Mouse (Mus musculus) lung, embryonic 14.5 days (tissue): ENCODE measurements at regions not wholly inside any gene's neighbourhood (a gene's known extent, or its start where the extent isn't known, plus 50 kb on each side); places are given as distances from the start of the nearest gene placed in this dataset.

Experiments
- ATAC-seq: fragments of 200-750 bp; cut with Nextera tagmentation; 2 replicates; pipeline ENCODE4 v1.8.0; 2017; ENCODE audit warnings: mild to moderate bottlenecking, moderate TSS enrichment, moderate library complexity; ENCODE audit not compliant: insufficient read depth
- DNase-seq: peaks from one replicate; pipeline ENCODE4 v3.0.0-alpha.2; 2015
- H3K27ac ChIP-seq: fragments of 300-500 bp; sonication (generic); 2 replicates; pipeline ENCODE4 v1.5.1; 2014; ENCODE audit warnings: low read depth, mild to moderate bottlenecking, moderate library complexity
- H3K27me3 ChIP-seq: fragments of 300-500 bp; sonication (generic); 2 replicates; pipeline ENCODE4 v1.6.1; 2014; ENCODE audit warnings: low read length, control low read depth; ENCODE audit not compliant: insufficient read depth
- H3K36me3 ChIP-seq: fragments of 300-500 bp; sonication (generic); 2 replicates; pipeline ENCODE4 v1.6.1; 2014; ENCODE audit warnings: control low read depth; ENCODE audit not compliant: insufficient read depth
- H3K4me1 ChIP-seq: fragments of 300-500 bp; sonication (generic); 2 replicates; pipeline ENCODE4 v1.6.1; 2014; ENCODE audit warnings: antibody characterized with exemption, control low read depth; ENCODE audit not compliant: insufficient read depth
- H3K4me2 ChIP-seq: fragments of 300-500 bp; sonication (generic); 2 replicates; pipeline ENCODE4 v1.6.1; 2014; ENCODE audit warnings: mild to moderate bottlenecking
- H3K4me3 ChIP-seq: fragments of 300-500 bp; sonication (generic); 2 replicates; pipeline ENCODE4 v1.5.1; 2014; ENCODE audit warnings: low read depth, low read length
- H3K9ac ChIP-seq: fragments of 300-500 bp; sonication (generic); 2 replicates; pipeline ENCODE4 v1.6.1; 2014
- H3K9me3 ChIP-seq: fragments of 300-500 bp; sonication (generic); 2 replicates; pipeline ENCODE4 v1.6.1; 2016; ENCODE audit warnings: low read depth, low read length, control low read depth
- CTCF ChIP-seq: IDR thresholded peaks from 2 replicates; pipeline ENCODE4 v1.5.1; 2016; ENCODE audit warnings: antibody characterized with exemption, low read depth
- WGBS: fragments of 180-500 bp; shearing (Covaris S2); extraction: QIAGEN DNeasy Blood & Tissue Kit; methylation state at CpG from one replicate; pipeline ENCODE4 v1.1.7; 2014; 5-methylcytosine and 5-hydroxymethylcytosine counted together

DNA sequence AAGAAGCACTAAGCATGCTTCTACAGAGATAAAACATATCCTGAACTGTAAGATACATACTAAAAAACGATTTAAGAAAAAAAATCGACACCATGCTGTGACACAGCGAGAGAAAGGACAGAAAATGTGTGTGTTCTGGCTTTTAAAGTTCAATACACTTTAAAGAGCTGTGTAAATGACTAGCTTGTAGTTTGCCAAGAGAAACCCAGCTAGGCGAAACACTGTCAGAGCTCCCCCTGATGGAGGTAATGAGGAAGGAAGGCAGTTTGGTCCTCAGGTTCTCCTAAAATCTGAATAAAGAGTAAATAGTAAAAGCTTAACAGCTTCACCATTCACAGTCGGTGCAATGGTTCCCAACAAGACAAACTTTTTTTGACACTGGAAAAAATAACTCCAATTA, 67.1 kb upstream of the Gabrg2 start:
- H3K9ac ChIP-seq = no peak overlapping the region
- H3K9me3 ChIP-seq = no peaks in the 10 kb centered on the region
- H3K4me2 ChIP-seq = no peak overlapping the region
- H3K4me1 ChIP-seq = no peaks in the 10 kb centered on the region
- H3K27ac ChIP-seq = no peak overlapping the region
- 11% methylated on average over 5 of the region's 5 CpGs for WGBS
- no peaks in the 10 kb centered on the region for H3K27me3 ChIP-seq
- H3K36me3 ChIP-seq = no peaks in the 10 kb centered on the region
- DNase-seq (peak; percentile 69), ATAC-seq (no peak)
- TF ChIP-seq CTCF = peak; percentile 50
- H3K4me3 ChIP-seq = no peak overlapping the region

DNA sequence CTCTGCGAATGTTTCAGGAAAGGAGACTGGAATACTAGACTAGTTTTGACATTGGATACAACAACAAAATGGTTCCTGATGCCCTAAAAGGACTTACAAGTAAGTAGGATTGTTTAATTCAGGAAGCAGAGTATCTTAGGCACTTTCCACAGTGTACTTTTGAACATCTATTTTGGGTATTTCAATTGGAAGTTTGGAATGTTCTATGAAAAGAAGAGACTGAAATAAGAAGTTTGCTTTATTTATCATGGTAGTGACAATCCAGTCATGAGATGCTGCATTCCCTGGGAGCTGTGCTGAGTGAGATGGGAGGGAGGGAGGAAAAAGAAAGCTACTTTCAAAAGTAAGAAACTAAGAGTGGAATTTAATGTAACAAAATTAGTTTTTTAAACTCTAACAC, 50.9 kb upstream of the Gabrg2 start:
- Histone ChIP-seq H3K27me3 (no peaks in the 10 kb centered on the region), H3K9me3 (no peaks in the 10 kb centered on the region), H3K27ac (no peak overlapping the region), H3K4me2 (no peak overlapping the region), H3K4me1 (no peaks in the 10 kb centered on the region), H3K4me3 (no peak overlapping the region), H3K9ac (no peak overlapping the region), H3K36me3 (no peaks in the 10 kb centered on the region)
- TF ChIP-seq CTCF = no peak
- ATAC-seq = no peak
- no peak for DNase-seq
- WGBS = 79% methylated on average over 1 of the region's 1 CpGs
